Mouse (Mus musculus): ENCODE measurements around the gene Tex264. TPM values are rescaled to one million over a fixed set of nuclear protein-coding genes. Genes with fewer than 3 reads are reported as not detected.

Tex264 gene
- total and polyA plus RNA-seq, 2 experiments = 52.6 to 147 TPM

DNA sequence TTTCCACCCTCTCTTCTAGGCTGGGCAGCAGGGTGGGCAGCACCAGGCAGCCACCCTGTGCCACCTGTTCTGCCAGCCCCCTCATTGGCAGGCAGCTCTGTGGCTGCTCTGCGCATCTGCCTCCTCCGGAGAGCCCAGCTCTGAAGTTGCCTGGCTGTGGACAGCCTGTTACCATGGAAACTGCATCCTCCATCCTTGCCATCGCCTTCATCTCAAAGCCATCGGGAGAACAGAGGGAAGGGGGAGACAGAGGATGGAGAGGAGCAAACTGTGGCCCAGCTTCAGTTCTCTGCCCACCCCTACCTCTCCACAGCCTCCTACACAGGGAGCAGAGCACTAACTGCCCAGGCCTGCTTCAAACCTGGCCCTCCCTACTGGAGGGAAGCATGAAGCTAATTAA lies 21.3 kb downstream of the Tex264 start:
- H3K27me3 ChIP-seq (ENCODE audit: control insufficient read depth, insufficient read depth, low read length) = no peaks in the 10 kb centered on the region
- peaks cover 14% of the 10 kb centered on the region for H3K36me3 ChIP-seq (ENCODE audit: control insufficient read depth, insufficient read depth, low read length)
- no peak overlapping the region for H3K27ac ChIP-seq (replicated peaks; ENCODE audit: insufficient read depth, low read depth, low read length)
- H3K4me1 ChIP-seq (ENCODE audit: control insufficient read depth, insufficient read depth, low read length) = no peaks in the 10 kb centered on the region
- H3K79me2 ChIP-seq (ENCODE audit: control insufficient read depth, insufficient read depth, low read length) = no peaks in the 10 kb centered on the region
- no peak overlapping the region for H3K9ac ChIP-seq (ENCODE audit: low read depth, low read length)
- WGBS = 91% methylated on average over 4 of the region's 4 CpGs
- H3K4me3 ChIP-seq (ENCODE audit: insufficient read depth, low read depth, low read length) = no peak overlapping the region
- TF ChIP-seq POLR2A (IDR thresholded peaks at IDR 0.05; ENCODE audit: extremely low read depth, insufficient read depth, low read length) = no peak
- no peak for TF ChIP-seq CTCF (IDR thresholded peaks at IDR 0.05; ENCODE audit: low read depth, low read length)
- DNase-seq (ENCODE audit: extremely low read depth, low read depth, low spot score) = no peak

DNA sequence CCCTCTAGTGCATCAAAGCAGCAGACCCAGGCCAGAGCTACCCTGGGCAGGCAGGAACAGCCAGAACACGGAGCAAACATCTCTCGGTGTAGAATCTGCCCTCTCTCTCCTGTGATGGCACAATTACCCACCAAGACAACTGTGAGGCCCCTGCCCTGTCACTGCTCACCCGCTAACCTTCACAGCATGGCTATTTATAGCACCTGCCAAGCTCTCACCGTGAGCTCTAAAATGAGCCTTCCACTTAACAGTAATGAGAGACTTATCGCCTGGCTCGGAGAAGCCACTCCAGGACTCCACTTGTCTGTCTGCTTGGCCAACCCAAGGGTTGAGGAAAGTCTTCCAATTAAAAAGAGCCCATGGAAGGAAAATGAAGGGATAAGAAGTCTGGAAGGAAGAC lies 22.5 kb downstream of the Tex264 start:
- H3K79me2 ChIP-seq (ENCODE audit: control insufficient read depth, insufficient read depth, low read length) = no peaks in the 10 kb centered on the region
- no peaks in the 10 kb centered on the region for H3K4me1 ChIP-seq (ENCODE audit: control insufficient read depth, insufficient read depth, low read length)
- H3K27me3 ChIP-seq (ENCODE audit: control insufficient read depth, insufficient read depth, low read length) = no peaks in the 10 kb centered on the region
- H3K4me3 ChIP-seq (ENCODE audit: insufficient read depth, low read depth, low read length) = no peak overlapping the region
- TF ChIP-seq CTCF (IDR thresholded peaks at IDR 0.05; ENCODE audit: low read depth, low read length) = no peak
- no peak for TF ChIP-seq POLR2A (IDR thresholded peaks at IDR 0.05; ENCODE audit: extremely low read depth, insufficient read depth, low read length)
- DNase-seq (ENCODE audit: extremely low read depth, low read depth, low spot score) = no peak
- no peak overlapping the region for H3K27ac ChIP-seq (replicated peaks; ENCODE audit: insufficient read depth, low read depth, low read length)
- peaks cover 14% of the 10 kb centered on the region for H3K36me3 ChIP-seq (ENCODE audit: control insufficient read depth, insufficient read depth, low read length)
- WGBS = 94% methylated on average over 6 of the region's 6 CpGs
- no peak overlapping the region for H3K9ac ChIP-seq (ENCODE audit: low read depth, low read length)

DNA sequence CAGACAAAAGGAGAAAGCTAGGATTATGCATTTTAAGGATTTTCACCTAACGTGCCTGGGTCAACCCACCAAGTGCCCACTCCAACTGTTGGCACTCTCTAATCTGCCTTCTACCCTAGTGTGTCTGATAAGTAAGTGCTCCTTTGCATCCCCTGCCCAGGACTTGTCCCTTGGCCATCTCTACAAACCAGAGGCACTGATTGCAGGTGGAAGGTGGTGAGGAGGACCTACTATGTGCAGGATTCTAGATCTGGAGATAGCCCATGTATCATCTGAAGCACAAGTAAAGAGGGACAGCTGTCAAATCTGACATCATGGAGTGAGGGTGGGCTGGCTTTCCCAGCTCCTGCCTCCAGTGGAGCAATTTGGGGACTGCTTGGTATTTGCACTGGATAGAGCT lies 25.8 kb downstream of the Tex264 start:
- no peak overlapping the region for H3K4me3 ChIP-seq (ENCODE audit: insufficient read depth, low read depth, low read length)
- no peaks in the 10 kb centered on the region for H3K79me2 ChIP-seq (ENCODE audit: control insufficient read depth, insufficient read depth, low read length)
- H3K9ac ChIP-seq (ENCODE audit: low read depth, low read length) = no peak overlapping the region
- H3K27ac ChIP-seq (replicated peaks; ENCODE audit: insufficient read depth, low read depth, low read length) = no peak overlapping the region
- H3K4me1 ChIP-seq (ENCODE audit: control insufficient read depth, insufficient read depth, low read length) = no peaks in the 10 kb centered on the region
- 0 out of 2 replicates have a peak, but pooled peaks cover 3% of the 10 kb centered on the region for H3K27me3 ChIP-seq (ENCODE audit: control insufficient read depth, insufficient read depth, low read length)
- no peak for TF ChIP-seq POLR2A (IDR thresholded peaks at IDR 0.05; ENCODE audit: extremely low read depth, insufficient read depth, low read length)
- no peak for TF ChIP-seq CTCF (IDR thresholded peaks at IDR 0.05; ENCODE audit: low read depth, low read length)
- 90% methylated on average over 1 of the region's 1 CpGs for WGBS
- peaks cover 12% of the 10 kb centered on the region for H3K36me3 ChIP-seq (ENCODE audit: control insufficient read depth, insufficient read depth, low read length)
- no peak for DNase-seq (ENCODE audit: extremely low read depth, low read depth, low spot score)

DNA sequence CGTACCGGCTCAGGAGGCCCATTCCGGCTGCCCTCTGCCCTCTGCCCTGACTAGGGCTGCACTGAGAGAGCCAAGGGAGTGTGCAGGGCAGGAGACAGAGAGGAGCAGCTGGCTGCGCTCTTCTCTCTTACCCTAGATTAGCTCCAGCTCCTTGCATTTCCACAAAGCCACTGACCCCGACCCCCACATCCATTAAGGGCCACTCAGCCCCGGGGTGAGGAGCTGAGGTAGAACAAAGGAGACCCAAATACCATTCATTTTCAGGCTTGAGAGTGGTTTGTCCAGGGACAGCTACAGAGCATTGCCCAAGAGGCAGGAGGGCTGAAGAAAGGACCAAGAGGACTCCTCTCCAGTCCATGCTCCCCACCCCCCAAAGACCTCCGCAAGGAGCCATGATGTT lies 26.3 kb downstream of the Tex264 start:
- TF ChIP-seq POLR2A (IDR thresholded peaks at IDR 0.05; ENCODE audit: extremely low read depth, insufficient read depth, low read length) (no peak), CTCF (IDR thresholded peaks at IDR 0.05; ENCODE audit: low read depth, low read length) (no peak)
- no peaks in the 10 kb centered on the region for H3K79me2 ChIP-seq (ENCODE audit: control insufficient read depth, insufficient read depth, low read length)
- H3K4me3 ChIP-seq (ENCODE audit: insufficient read depth, low read depth, low read length) = no peak overlapping the region
- H3K9ac ChIP-seq (ENCODE audit: low read depth, low read length) = no peak overlapping the region
- 85% methylated on average over 7 of the region's 7 CpGs for WGBS
- H3K4me1 ChIP-seq (ENCODE audit: control insufficient read depth, insufficient read depth, low read length) = no peaks in the 10 kb centered on the region
- peaks cover 12% of the 10 kb centered on the region for H3K36me3 ChIP-seq (ENCODE audit: control insufficient read depth, insufficient read depth, low read length)
- DNase-seq (ENCODE audit: extremely low read depth, low read depth, low spot score) = no peak
- H3K27ac ChIP-seq (replicated peaks; ENCODE audit: insufficient read depth, low read depth, low read length) = no peak overlapping the region
- 0 out of 2 replicates have a peak, but pooled peaks cover 3% of the 10 kb centered on the region for H3K27me3 ChIP-seq (ENCODE audit: control insufficient read depth, insufficient read depth, low read length)

DNA sequence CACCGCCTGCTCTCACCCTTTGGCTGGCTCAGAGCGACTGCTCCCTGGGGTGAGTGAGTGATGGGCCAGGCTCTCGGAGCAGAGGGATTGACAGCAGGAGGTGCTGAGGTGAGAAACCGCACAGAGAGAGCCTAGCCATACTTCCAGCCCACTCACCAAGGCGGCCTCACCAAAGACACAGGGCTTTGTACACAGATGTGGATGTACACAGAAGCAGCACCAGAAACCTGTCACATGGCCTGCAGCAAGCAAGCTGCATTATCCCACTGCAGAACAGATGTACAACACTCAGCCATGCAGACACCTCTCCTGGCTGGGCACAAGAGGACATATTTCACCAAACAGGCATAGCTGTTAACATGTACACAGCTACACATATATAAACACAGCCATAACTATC lies 28.1 kb downstream of the Tex264 start:
- no peak for DNase-seq (ENCODE audit: extremely low read depth, low read depth, low spot score)
- peaks cover 7% of the 10 kb centered on the region; the same call in 1 of the 2 replicates for H3K27me3 ChIP-seq (ENCODE audit: control insufficient read depth, insufficient read depth, low read length)
- H3K4me1 ChIP-seq (ENCODE audit: control insufficient read depth, insufficient read depth, low read length) = no peaks in the 10 kb centered on the region
- H3K36me3 ChIP-seq (ENCODE audit: control insufficient read depth, insufficient read depth, low read length) = peaks cover 9% of the 10 kb centered on the region
- TF ChIP-seq CTCF (IDR thresholded peaks at IDR 0.05; ENCODE audit: low read depth, low read length) = no peak
- no peak for TF ChIP-seq POLR2A (IDR thresholded peaks at IDR 0.05; ENCODE audit: extremely low read depth, insufficient read depth, low read length)
- no peak overlapping the region for H3K4me3 ChIP-seq (ENCODE audit: insufficient read depth, low read depth, low read length)
- 75% methylated on average over 5 of the region's 5 CpGs for WGBS
- no peak overlapping the region for H3K9ac ChIP-seq (ENCODE audit: low read depth, low read length)
- no peaks in the 10 kb centered on the region for H3K79me2 ChIP-seq (ENCODE audit: control insufficient read depth, insufficient read depth, low read length)
- no peak overlapping the region for H3K27ac ChIP-seq (replicated peaks; ENCODE audit: insufficient read depth, low read depth, low read length)

DNA sequence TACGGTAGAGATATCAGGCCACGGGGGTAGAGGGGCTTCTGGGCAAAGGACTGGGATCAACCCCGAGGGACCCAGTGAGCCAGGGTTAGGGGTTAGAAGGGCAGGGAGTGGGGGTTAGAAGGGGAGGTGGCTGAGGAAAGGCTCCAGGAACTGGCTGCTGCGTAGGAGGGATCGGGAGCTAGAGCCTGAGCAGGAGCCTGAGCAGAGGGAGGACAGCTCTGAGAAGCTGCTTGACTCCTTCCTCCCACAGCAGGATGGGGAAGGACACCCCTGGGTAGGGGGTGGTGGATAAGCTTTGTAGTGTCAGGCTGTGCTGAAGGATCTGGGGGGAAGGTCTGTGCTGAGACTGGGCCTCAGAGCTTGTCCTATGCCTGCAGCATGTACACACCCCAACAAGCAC lies 28.9 kb downstream of the Tex264 start:
- no peaks in the 10 kb centered on the region for H3K4me1 ChIP-seq (ENCODE audit: control insufficient read depth, insufficient read depth, low read length)
- no peak overlapping the region for H3K4me3 ChIP-seq (ENCODE audit: insufficient read depth, low read depth, low read length)
- peaks cover 6% of the 10 kb centered on the region for H3K36me3 ChIP-seq (ENCODE audit: control insufficient read depth, insufficient read depth, low read length)
- no peak overlapping the region for H3K27ac ChIP-seq (replicated peaks; ENCODE audit: insufficient read depth, low read depth, low read length)
- TF ChIP-seq POLR2A (IDR thresholded peaks at IDR 0.05; ENCODE audit: extremely low read depth, insufficient read depth, low read length) = no peak
- no peak for TF ChIP-seq CTCF (IDR thresholded peaks at IDR 0.05; ENCODE audit: low read depth, low read length)
- DNase-seq (ENCODE audit: extremely low read depth, low read depth, low spot score) = no peak
- no peaks in the 10 kb centered on the region for H3K79me2 ChIP-seq (ENCODE audit: control insufficient read depth, insufficient read depth, low read length)
- H3K27me3 ChIP-seq (ENCODE audit: control insufficient read depth, insufficient read depth, low read length) = peaks cover 7% of the 10 kb centered on the region; the same call in 1 of the 2 replicates
- 33% methylated on average over 5 of the region's 5 CpGs for WGBS
- no peak overlapping the region for H3K9ac ChIP-seq (ENCODE audit: low read depth, low read length)
